Mouse (Mus musculus): ENCODE data around the gene Olfr223.
A peak's percentile ranks its signal among the peaks of the same experiment; 100 is the strongest.
"Not testable (repeated sequence)": the region's sequence is repeated elsewhere in the genome, so short reads cannot be mapped to it uniquely, and the experiment has no call there.

Gene Olfr223

GRCm38 (mm10) chr11:59593189-59593588 is at the start of gene Olfr223:
TSS of gene Olfr223 (minus strand) at chr11:59593289.
- DNase-seq (ENCODE audit: low spot score in 2 of 2), result no peak

DNA sequence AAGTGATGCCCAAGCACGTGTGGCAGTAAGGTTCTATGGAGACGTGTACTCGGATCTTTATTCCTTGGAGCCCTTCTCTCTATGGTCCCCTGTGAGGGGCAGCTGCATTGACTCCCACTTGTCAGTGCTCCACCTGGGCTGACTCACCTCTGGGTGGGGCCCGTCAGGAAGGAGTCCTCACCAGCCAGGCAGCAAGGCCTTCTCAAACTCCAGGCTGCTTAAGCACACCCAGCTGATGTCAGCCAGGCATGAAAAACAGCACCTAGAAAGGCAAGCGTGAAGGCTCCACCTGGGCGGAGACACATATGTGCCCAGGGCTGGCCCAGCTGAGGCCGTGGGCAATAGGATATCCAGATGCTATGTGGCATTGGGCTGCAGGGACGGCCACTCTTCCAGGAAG is 49.3 kb upstream of the Olfr223 start:
- no peak for DNase-seq (ENCODE audit: low spot score in 2 of 2)

DNA sequence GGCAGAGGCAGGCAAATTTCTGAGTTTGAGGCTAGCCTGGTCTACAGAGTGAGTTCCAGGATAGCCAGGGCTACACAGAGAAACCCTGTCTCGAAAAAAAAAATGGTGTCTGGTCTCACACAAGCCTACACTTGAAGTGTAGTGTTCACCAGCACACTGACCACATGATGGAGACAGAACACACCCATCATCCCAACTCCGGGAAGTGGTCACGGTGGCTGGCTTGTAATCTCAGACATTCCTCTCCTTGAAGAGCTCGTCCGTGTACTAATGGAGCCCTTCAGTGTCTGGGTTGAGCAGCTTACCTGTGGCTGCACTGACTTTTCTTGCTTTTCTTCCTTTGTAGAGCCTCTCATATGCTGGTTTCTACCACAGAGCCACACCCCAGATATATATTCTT is 48.1 kb upstream of the Olfr223 start:
- DNase-seq (ENCODE audit: low spot score in 2 of 2), result no peak

GRCm38 (mm10) chr11:59639957-59640643 is 47.0 kb upstream of the Olfr223 start:
- no peak for DNase-seq (ENCODE audit: low spot score in 2 of 2)

- no peak for DNase-seq (ENCODE audit: low spot score in 2 of 2)
These were observed 43.8 kb upstream of the Olfr223 start for GRCm38 (mm10) chr11:59636695-59637414.

GRCm38 (mm10) chr11:59635821-59636694 is 43.0 kb upstream of the Olfr223 start:
- DNase-seq (ENCODE audit: low spot score in 2 of 2), result no peak

DNA sequence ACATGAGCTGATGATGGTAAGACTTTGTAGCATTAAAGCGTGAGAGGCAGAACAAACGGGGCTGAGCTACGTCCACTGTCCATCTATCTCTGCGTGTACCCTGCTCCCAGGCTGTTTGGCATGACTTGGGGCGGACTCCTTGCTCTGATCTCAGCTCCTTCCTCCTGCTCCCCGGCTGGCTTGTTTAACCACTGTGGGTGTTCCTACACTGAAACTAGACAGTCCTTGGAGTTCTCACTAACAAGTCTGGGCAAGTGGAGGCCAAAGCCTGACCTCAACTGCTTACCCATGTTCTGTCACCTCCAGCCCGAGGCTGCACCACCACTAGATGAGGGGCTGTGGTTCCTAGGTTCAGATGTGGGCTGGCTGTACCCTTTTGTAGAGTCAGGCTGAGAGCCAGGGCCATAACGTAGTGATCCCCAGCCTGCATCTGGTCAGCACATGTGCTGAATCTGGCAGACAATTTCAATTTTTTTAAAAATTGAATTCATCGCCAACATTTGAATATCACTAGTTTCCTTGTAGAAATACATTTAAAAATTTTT is 42.2 kb upstream of the Olfr223 start:
- DNase-seq (ENCODE audit: low spot score in 2 of 2), result no peak

GRCm38 (mm10) chr11:59634001-59634660 is 41.0 kb upstream of the Olfr223 start:
- no peak for DNase-seq (ENCODE audit: low spot score in 2 of 2)

- DNase-seq (ENCODE audit: low spot score in 2 of 2), result peak; percentile 27 to 32
These were observed 39.9 kb upstream of the Olfr223 start for GRCm38 (mm10) chr11:59633037-59633436.

DNA sequence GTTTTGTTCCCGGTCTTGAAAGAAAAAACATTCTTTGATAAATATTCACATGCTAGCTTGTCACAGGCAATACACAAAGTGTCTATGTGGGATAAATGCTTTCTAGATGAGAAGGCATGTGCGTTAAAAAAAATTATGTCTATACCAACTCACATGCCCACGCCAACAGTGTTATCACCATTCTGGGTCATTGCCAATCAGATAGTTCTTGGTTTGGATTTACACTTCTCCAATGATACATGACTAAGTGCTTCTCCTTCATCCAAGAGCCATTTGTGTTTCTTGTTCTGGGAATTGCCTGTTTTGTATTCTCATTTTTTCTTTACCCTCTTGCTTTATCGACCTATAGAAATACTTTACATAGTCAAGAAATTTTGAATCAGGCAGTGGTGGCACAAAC is 38.9 kb upstream of the Olfr223 start:
- DNase-seq (ENCODE audit: low spot score in 2 of 2), result no peak

GRCm38 (mm10) chr11:59629871-59630270 is 36.8 kb upstream of the Olfr223 start:
- no peak for DNase-seq (ENCODE audit: low spot score in 2 of 2)

DNA sequence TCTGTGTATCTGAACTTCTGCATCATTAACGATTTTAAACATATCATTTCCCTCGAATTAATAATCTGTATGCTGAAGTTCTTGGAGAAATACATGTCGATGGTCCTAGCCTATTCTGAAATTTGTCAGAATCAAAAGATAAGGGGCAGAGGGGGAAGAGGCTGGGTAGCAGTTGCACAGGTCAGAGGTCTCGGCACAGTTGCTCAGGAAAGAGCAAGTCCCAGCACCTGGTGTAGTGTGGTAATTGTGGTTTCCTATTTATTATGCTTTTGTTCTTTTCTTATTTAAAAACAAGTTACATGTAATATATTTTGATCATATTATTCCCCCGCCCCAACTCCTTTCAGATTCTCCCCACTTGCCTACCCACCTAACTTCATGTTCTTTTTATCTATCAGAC is 35.1 kb upstream of the Olfr223 start:
- no peak for DNase-seq (ENCODE audit: low spot score in 2 of 2)

- no peak for DNase-seq (ENCODE audit: low spot score in 2 of 2)
These were observed 33.1 kb upstream of the Olfr223 start for GRCm38 (mm10) chr11:59626192-59626591.

GRCm38 (mm10) chr11:59624017-59624630 is 31.0 kb upstream of the Olfr223 start:
- DNase-seq (ENCODE audit: low spot score in 2 of 2), result peak; percentile 19 to 37

- DNase-seq (ENCODE audit: low spot score in 2 of 2), result no peak
These were observed 29.1 kb upstream of the Olfr223 start for GRCm38 (mm10) chr11:59622214-59622613.

DNA sequence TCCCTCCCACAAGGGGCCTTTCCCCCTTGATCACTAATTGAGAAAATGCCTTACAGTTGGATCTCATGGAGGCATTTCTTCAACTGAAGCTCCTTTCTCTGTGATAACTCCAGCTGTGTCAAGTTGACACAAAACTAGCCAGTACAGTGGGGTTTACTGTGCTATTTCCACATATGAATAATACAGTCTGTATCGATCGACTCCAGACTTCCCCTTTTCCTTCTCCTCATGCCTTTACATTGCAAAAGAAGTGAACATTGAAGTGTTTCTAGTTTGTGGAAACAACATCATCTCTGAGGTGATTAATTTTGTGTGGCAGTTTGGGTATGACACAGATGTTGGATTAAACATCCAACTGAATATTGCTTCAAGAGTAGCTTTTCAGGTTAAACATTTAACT is 23.9 kb upstream of the Olfr223 start:
- DNase-seq (ENCODE audit: low spot score in 2 of 2), result not testable (repeated sequence)

GRCm38 (mm10) chr11:59614120-59614519 is 21.0 kb upstream of the Olfr223 start:
- peak in 1 of 2 experiments; percentile 16 for DNase-seq (ENCODE audit: low spot score in 2 of 2)

- no peak for DNase-seq (ENCODE audit: low spot score in 2 of 2)
These were observed 18.6 kb upstream of the Olfr223 start for GRCm38 (mm10) chr11:59611646-59612045.

- no peak for DNase-seq (ENCODE audit: low spot score in 2 of 2)
These were observed 9.2 kb upstream of the Olfr223 start for GRCm38 (mm10) chr11:59602287-59602686.

DNA sequence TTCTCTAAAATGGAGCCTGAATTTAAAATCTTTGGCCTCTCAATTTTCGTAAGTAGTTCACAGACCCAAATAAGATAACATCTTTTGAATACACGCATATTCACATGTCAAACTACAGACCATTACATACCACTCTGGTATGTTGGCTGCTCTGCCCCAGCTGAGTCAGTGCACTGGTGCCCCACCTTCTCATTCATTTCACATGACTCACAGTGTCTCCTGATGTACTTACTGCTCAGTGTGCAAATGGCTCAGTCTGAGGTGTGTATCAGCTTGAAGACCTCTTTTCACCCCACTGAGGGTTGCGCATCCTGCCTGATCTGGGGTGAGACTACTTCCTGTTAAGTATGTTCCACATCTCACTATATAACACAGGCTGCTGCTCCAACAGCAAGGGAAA is 7.8 kb upstream of the Olfr223 start:
- DNase-seq (ENCODE audit: low spot score in 2 of 2), result no peak

DNA sequence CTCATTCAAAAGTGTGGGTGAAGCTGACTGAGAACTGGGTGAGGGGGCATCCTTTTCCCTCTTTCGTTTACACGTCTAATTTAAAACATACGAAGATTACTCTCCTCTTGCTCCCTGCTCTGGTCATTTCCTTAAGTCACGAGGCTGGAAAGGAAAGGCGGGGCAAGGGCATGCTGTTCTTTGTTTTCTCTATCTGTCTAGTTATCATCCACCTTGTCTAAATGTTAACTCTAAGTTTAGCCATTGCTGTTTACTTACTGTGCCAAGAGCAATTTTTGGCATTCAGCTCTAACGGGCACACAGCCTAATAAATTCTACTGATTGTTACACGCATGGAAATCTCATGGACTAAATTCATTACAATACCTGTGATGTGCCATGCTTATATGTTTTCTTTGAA is 6.1 kb upstream of the Olfr223 start:
- DNase-seq (ENCODE audit: low spot score in 2 of 2), result no peak

Data from frontal cortex, postnatal 25 days (tissue).